Mouse (Mus musculus) lung, postnatal 4 days (tissue): Measurements from ENCODE around the gene Copg1.

Experiments
- DNase-seq, 2 experiments: peaks; one replicate each; pipeline ENCODE4 v3.0.0; 2021

Copg1 gene

GRCm38 (mm10) chr6:87887594-87888233 is at the start of gene Copg1:
Gene Copg1 (plus strand): TSS chr6:87887814.
- peak; percentile 99 to 100 for DNase-seq

DNA sequence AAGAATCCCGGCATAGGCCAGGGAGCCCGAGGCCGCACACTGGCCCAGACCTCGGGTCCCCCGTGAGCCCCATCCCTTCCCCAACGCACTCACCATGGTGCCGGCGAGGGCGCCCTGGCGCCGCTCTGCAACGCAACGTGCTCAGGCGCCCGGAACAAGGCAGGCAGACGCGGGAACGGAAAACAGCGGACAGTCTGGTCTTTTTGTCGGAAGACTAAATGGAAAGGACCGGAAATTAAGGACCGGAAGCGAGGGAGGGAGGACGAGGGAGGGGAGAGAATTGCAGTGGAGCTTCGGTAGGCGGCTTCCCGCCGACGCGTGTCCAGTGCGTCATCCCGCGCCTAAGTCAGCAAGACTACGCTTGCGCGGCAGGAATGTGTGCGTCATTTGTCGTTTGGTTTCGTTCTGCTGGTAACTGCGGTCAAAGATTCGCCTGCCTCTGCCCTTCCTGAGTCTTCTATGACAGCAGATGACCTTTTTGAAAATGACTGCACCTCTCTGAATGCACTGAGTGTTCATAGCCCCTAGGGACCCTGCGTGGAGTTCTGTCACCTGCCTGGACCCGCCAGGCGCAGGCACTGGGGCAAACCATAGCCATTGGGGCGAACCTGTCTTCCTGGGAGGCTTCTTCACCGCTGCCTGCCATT is 48.9 kb upstream of the Copg1 start, which contains the start of gene Isy1:
Gene Isy1 (minus strand): TSS at position 248 of the 647 bp plus-strand sequence.
- DNase-seq, result peak; percentile 96

GRCm38 (mm10) chr6:87839797-87840341 is 47.7 kb upstream of the Copg1 start:
- DNase-seq, result no peak

DNA sequence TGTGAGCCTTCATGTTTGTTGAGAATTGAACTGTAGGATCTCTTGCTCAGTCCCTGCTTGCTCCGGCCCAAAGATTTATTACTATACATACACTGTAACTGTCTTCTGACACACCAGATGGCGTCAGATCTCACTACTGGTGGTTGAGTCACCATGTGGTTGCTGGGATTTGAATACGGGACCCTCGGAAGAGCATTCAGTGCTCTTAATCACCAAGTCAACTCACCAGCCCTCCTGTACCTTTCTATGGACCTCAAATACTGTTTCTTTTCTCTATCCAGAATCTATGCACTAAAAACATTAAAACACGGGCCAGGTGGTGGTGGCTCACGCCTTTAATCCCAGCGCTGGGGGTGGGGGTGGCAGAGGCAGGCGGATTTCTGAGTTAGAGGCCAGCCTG is 46.0 kb upstream of the Copg1 start:
- DNase-seq, result no peak

GRCm38 (mm10) chr6:87842254-87842653 is 45.4 kb upstream of the Copg1 start:
- DNase-seq, result no peak

- no peak for DNase-seq
These were observed 42.5 kb upstream of the Copg1 start for GRCm38 (mm10) chr6:87845031-87845695.

- DNase-seq, result no peak
These were observed 40.8 kb upstream of the Copg1 start for GRCm38 (mm10) chr6:87846813-87847212.

DNA sequence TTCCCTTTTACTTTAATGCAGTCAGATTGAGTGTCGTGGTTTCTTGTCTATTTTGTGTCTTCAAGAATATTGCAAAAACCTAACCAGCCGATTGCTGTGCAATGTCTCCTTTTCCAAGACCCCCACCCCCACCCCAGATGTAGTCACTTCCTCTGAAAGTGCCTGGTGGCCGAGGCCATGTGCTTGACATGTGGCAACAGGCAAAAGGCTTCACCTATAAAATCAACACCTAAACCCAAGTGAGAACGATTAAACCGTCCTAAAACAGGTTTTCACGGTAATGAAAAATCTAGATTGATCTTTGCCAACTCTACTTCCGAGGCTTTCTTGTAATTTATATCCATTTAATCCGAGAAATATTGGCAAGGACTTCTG is 37.8 kb upstream of the Copg1 start:
- DNase-seq, result no peak

DNA sequence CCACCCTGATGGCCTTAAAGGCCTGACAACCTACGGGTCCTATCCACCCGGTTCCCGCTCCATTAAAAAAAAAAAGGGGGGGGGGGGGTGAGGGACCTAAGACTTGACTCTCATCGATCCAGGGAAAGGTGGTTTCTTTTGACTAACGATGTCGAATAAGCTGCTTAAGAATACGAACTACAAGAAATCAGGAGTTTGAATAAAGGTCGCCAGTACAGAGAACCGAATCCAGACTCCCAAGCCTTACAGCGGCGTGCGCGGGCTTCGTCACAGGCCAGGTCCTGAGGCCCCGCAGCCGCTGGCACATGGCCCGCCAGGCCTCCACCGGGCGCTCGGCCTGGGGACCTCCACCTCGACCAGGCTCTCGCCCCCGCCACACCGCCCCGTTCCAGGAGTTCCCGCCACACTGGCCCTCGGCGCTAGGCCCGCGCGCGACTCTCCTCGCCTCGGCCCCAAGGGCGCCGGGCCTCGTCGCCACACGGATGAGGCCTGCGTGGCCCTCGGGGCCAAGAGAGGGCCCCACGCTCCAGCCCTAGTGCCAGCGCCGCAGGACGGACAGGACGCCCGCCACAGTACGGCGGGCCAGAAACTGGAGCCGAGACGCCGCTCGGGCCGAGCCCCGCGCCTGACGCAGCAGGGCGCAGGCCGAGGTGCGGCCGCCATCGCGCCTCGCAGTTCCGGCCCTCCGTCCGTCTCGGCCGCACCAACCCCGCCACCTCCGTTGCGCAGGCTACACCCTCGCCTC is 37.3 kb upstream of the Copg1 start:
- peak in 1 of 2 experiments; percentile 72 for DNase-seq

DNA sequence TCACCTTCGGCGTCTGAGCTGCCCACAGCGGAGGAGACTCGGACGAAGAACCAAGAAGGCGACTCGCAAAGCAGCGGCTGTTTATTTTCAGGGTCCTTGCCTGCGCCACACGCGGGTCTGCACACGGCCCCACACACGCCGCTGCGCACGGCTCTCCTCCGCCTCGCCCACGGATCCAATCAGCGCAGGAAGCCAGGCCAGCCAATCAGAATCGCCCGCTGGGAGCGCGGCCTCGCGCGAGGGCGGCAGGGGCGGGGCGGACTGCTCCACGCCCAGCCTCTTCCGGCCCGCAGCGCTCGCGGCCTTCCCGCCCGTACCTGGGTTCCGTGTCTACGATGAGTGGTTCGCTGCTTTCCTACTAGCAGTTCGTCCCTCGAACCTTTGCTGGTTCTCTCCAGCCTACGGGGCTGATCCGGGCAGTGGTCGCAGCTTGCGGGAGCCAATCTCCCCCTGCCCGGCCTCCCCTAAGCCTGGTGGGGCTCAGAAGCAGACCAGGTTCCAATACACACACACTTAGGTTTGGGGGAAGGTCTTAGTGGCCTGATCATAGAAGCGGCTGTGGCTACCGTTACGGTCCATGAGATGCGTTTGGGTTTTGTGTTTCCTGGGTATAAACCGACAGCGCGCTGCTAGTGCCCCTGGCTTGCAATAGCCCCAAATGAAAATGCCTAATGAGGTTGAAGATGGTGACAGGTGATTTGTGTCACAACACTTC is 36.6 kb upstream of the Copg1 start, which contains the start of gene Cnbp:
Gene Cnbp (minus strand): TSS at position 207 of the 715 bp plus-strand sequence.
- peak; percentile 98 to 99 for DNase-seq

- DNase-seq, result no peak
These were observed 35.7 kb upstream of the Copg1 start for GRCm38 (mm10) chr6:87851871-87852270.

DNA sequence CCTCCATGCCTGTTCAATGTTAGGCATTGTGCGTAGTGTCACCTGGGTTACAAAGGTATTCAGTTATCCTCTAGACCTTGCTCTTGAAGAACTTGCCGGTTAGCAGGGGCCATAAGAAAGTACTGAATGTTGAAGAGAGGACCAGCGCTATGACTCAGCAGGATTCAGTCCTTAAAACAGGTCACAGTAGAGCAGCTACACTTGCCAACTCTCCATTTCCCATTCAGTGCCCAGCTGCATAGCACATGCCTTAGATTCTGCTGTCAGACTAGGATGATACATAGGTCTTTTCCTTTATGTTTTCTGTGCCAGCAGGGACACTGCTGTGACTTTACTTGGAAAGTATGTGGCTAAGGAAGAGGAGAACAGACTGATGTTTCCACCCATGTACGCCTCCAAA is 34.2 kb upstream of the Copg1 start:
- DNase-seq, result no peak

DNA sequence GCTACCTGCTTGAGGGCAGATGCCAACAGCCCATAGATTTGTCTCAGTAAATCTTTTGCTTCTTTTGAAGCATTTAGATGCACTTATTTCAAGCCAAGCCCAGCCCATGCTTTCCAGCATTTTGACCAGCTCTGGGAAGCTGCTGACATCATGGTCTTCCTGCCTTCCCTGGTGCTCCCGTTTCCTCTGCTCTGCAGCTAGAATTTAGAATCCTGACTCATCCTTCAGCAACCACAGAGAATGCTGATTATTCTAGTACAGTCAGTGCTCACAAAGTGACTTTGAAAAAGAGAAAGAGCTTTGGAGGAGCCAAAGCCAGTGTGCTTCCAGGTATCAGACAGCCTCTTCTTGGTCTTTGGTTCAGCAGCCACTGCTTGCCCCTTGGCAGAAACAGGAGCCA is 30.5 kb upstream of the Copg1 start:
- DNase-seq, result no peak

DNA sequence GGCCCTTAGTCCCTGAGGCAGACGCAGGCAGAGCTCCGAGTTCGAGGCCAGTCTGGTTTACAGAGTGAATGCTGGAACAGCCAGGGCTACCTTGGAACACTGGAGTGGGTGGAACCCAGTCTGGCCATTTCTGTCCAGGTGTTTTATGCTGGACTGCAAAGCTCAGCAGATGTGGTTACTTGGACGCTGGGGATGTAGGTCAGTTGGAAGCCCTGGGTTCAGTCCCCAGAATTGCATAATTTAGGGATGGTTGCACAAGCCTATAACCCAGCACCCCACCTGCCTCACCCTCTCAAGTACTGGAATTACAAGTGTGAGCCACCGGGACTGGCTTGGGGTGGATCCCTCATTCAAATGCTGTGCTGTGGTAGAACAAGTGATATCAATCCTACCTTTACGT is 21.4 kb upstream of the Copg1 start:
- DNase-seq, result no peak

DNA sequence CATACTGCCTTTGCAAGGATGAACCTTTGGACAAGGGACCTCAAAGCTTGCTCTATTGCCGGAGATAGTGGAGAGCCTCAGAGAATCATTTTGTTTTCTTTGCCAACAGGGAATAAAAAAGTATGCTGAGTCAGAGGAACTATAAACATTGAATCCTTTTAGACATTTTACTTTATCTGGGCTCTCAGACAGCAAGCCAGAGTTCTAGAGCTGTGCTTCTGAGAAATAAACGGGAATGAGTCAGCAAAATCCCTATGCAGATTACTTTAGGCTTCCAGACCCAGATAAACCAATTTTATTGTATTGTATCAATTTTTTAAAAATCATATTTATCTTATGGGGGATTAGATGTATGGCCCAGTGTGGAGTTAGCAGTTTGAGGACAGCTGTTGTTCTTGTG is 20.4 kb upstream of the Copg1 start:
- no peak for DNase-seq

GRCm38 (mm10) chr6:87868871-87869506 is 18.6 kb upstream of the Copg1 start:
- DNase-seq, result peak; percentile 87 to 92

DNA sequence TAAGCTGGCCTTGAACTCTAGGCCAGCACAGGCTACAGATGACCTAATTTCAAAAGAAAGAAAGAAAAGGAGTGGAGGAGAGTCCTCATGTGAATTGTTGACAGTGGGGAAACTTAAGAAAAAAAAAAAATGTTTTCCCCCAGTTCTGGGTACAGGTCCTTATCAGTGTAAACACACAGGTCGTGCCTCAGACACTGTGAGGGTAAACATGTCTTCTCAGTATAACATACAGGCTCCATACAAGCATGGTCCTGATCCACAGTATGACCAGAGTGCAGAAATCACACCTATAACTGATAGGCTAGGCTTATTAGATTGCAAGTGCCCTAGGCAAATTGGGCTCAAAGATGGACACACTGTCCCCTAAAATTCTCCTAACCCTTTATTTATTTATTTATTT is 17.2 kb upstream of the Copg1 start:
- DNase-seq, result no peak

DNA sequence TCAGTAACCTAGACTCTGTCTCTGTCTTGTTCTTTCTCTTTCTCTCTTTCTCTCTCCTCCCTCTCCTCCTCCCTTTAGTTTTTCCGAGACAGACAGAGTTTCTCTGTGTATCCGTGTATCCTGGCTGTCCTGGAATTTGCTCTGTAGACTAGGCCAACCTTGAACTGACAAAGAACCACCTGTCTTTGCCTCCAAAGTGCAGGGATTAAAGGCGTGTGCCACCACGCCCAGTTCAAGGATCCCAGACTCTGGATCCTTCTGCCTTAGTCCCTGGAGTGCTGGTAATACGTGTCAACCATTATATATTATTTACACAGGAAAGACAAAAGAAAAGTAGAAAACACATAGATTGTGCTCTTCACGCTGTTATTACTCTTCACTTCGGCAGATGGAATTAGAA is 16.4 kb upstream of the Copg1 start:
- no peak for DNase-seq

DNA sequence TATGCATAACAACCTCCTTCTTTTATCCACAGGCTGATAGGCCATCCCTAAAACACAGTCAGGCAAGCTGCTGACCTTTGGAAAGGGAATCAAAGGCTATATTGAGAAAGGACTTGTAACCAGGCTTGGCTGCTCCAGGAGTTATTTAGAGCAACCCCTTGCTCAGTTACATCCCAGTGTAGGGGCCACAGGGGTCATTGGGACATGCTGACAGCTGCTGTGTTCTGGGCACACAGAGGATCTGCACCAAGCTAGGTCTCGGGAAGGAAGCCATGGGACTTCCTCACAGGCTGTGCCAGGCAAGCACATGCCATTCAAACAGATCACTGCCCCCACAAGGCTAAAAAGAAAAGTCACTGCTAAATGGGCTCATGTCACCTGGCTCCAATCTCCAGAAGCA is 14.5 kb upstream of the Copg1 start:
- no peak for DNase-seq

DNA sequence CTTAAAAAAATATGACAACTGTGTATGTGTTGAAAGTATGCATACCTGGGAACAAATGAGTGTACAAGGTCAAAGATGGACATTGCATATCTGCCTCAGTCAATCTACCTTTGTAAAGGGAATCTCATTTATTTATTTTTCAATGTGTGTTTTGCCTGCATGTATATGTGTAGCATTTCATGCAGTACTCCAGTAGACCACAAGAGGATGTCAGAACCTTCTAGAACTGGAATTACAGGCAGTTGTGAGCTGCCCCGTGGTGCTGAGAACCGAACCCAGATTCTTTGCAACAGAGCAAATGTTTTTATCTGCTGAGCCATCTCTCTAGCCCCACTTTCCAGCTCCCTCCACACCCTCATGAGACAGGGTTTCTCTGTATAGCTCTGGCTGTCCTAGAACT is 13.7 kb upstream of the Copg1 start:
- DNase-seq, result no peak

DNA sequence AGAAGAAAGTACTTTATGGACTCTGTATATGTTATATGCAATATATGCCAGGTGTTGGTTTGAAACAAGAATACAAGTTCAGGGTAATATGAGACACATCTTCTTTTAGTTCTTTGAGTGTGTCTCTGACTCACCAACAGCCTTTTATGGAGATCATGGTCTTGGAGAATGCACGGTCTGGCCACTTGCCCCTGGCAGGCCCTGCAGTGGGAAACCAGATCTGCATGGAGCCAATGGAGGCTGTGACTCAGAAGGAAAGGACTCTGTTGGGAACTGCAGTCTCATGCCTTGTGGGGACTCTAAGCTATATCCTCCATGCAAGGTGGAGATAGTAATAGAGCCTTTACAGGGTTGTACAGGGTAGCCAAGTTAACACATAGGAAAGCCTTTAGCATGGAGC is 12.5 kb upstream of the Copg1 start:
- no peak for DNase-seq

GRCm38 (mm10) chr6:87875562-87875961 is 12.1 kb upstream of the Copg1 start:
- no peak for DNase-seq
